Mouse (Mus musculus): ENCODE results near the gene Cebpb. TPM values are rescaled to one million over a fixed set of nuclear protein-coding genes. Genes with fewer than 3 reads are reported as not detected.

The Cebpb gene
- total and polyA plus RNA-seq, 2 experiments from 2014 or later, result 5.7 to 8.1 TPM

DNA sequence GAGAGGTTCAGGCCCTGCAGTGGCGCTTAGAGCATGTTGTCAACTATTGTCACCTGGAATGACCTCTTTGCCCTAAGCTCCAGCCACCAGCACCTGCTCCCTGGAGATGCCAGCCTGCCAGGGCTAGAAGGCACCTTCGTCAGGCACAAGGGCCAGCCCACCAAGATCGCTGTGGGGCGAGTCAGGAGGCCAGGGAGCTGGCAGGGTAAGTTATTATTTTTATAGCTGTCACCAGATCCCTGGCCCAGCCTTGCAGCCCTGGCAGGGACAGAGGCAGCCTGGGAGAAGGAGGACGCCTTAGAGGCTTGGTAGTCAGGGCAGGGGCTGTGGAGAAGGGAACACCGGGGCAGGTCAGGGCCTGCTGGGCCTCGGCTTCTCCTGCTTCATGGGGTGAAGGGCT lies 7.4 kb downstream of the Cebpb start:
- TF ChIP-seq CTCF (IDR thresholded peaks at IDR 0.05; ENCODE audit: low read depth), result no peak
- Histone ChIP-seq H3K9me3 (ENCODE audit: low read length) (no peaks in the 10 kb centered on the region), H3K27ac (no peak overlapping the region), H3K4me2 (ENCODE audit: low read depth, low read length) (no peak overlapping the region), H3K4me1 (ENCODE audit: insufficient read depth, low read length) (no peaks in the 10 kb centered on the region), H3K36me3 (ENCODE audit: insufficient read depth, low read length) (no peaks in the 10 kb centered on the region), H3K27me3 (ENCODE audit: insufficient read depth, low read length) (peaks cover 3% of the 10 kb centered on the region; the same call in 1 of the 2 replicates), H3K9ac (replicated peaks; ENCODE audit: low read length) (no peak overlapping the region), H3K4me3 (ENCODE audit: low read length) (no peak overlapping the region)
- WGBS, result 79% methylated on average over 7 of the region's 7 CpGs
- DNase-seq (ENCODE audit: low spot score) (no peak), ATAC-seq (no peak)

DNA sequence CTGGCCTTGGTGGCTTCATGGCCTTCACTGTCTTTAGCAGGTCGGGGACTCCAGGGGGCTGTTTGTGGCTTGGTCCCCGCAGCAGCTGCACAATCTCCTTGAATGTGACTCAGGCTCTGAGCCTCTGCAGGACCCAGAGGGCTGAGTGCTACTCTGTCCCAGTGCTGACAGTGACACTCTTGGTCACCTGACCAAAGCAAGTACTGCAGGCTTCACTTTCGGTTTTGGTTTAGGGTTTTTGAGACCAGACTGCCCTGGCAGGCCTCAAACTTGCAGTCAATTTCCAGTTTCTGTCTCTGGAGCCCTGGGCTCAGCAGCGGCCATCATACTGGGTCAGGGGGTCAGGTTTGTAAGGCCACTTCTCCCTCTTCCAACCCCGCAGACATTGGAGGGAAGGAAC lies 9.2 kb downstream of the Cebpb start:
- TF ChIP-seq CTCF (IDR thresholded peaks at IDR 0.05; ENCODE audit: low read depth), result no peak
- Histone ChIP-seq H3K4me3 (ENCODE audit: low read length) (no peak overlapping the region), H3K27me3 (ENCODE audit: insufficient read depth, low read length) (no peaks in the 10 kb centered on the region), H3K9ac (replicated peaks; ENCODE audit: low read length) (no peak overlapping the region), H3K4me1 (ENCODE audit: insufficient read depth, low read length) (no peaks in the 10 kb centered on the region), H3K36me3 (ENCODE audit: insufficient read depth, low read length) (no peaks in the 10 kb centered on the region), H3K27ac (no peak overlapping the region), H3K4me2 (ENCODE audit: low read depth, low read length) (no peak overlapping the region), H3K9me3 (ENCODE audit: low read length) (no peaks in the 10 kb centered on the region)
- WGBS, result 60% methylated on average over 5 of the region's 5 CpGs
- DNase-seq (ENCODE audit: low spot score) (no peak), ATAC-seq (no peak)

DNA sequence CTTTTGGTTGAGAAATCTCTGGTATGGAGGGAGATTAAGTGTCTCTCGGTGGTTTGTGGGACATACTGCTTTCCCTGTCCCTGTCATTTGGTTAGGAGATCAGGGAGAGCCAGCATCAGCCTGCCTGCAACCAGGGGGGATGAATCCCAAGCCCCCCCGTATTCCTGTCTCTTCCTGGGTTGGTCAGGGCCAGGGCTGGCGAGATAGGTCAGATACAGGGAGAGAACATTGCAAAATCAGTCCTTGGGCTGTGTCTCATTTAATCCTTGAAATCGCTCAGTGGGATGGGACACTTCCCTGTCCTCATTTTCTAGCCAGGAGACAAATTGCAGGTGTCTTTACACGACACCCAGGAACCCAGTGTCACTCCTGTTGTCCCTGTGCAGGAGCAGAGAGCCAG lies 11.3 kb downstream of the Cebpb start:
- Histone ChIP-seq H3K4me2 (ENCODE audit: low read depth, low read length) (no peak overlapping the region), H3K4me1 (ENCODE audit: insufficient read depth, low read length) (no peaks in the 10 kb centered on the region), H3K4me3 (ENCODE audit: low read length) (no peak overlapping the region), H3K9ac (replicated peaks; ENCODE audit: low read length) (no peak overlapping the region), H3K36me3 (ENCODE audit: insufficient read depth, low read length) (no peaks in the 10 kb centered on the region), H3K9me3 (ENCODE audit: low read length) (no peaks in the 10 kb centered on the region), H3K27ac (no peak overlapping the region), H3K27me3 (ENCODE audit: insufficient read depth, low read length) (no peaks in the 10 kb centered on the region)
- no peak for TF ChIP-seq CTCF (IDR thresholded peaks at IDR 0.05; ENCODE audit: low read depth)
- no peak for ATAC-seq
- WGBS, result 75% methylated on average over 5 of the region's 5 CpGs
- DNase-seq (ENCODE audit: low spot score), result no peak

DNA sequence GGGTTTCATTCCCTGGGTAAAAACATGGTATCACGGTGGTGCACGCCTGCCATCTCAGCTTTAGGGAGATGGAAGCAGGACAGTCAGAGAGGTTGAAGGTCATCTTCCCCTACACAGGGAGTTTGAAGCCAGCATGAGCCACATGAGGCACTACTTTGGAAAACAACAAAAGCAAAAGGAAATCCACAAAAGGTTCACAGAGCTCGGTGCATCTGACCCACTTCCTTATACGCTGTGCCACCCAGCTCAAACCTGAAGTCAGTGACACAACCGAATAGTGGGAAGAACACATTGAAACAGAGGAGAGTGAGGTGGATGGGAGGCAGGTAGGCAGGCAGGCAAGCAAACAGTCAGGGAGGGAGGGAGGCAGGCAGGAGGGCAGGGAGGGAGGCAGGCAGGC lies 12.8 kb downstream of the Cebpb start:
- Histone ChIP-seq H3K4me1 (ENCODE audit: insufficient read depth, low read length) (no peaks in the 10 kb centered on the region), H3K27me3 (ENCODE audit: insufficient read depth, low read length) (no peaks in the 10 kb centered on the region), H3K27ac (no peak overlapping the region), H3K36me3 (ENCODE audit: insufficient read depth, low read length) (no peaks in the 10 kb centered on the region), H3K9ac (replicated peaks; ENCODE audit: low read length) (no peak overlapping the region), H3K9me3 (ENCODE audit: low read length) (no peaks in the 10 kb centered on the region), H3K4me3 (ENCODE audit: low read length) (no peak overlapping the region), H3K4me2 (ENCODE audit: low read depth, low read length) (no peak overlapping the region)
- TF ChIP-seq CTCF (IDR thresholded peaks at IDR 0.05; ENCODE audit: low read depth), result no peak
- WGBS, result 72% methylated on average over 5 of the region's 5 CpGs
- DNase-seq (ENCODE audit: low spot score), result no peak
- no peak for ATAC-seq

DNA sequence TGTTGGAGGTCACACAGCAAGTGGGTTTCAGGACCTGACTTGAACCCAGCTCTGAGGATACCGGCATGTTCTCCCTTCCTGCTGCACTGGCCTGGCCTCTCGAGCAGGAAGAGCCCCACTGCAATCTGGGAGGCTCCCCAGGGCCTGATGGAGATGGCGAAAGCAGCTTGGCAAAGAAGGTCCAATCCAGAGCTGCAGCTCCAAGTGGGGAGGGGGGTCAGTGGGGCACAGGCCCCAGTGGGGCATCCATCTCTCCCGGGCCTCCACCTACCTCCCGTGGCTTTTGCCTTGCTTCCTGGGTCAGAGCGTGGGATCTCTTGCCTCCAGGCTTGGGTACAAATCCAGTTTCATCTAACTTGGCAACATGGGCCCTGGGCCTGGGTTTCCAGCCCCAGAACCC lies 13.4 kb downstream of the Cebpb start:
- Histone ChIP-seq H3K36me3 (ENCODE audit: insufficient read depth, low read length) (no peaks in the 10 kb centered on the region), H3K27ac (no peak overlapping the region), H3K9ac (replicated peaks; ENCODE audit: low read length) (no peak overlapping the region), H3K4me1 (ENCODE audit: insufficient read depth, low read length) (no peaks in the 10 kb centered on the region), H3K4me2 (ENCODE audit: low read depth, low read length) (no peak overlapping the region), H3K27me3 (ENCODE audit: insufficient read depth, low read length) (no peaks in the 10 kb centered on the region), H3K4me3 (ENCODE audit: low read length) (no peak overlapping the region), H3K9me3 (ENCODE audit: low read length) (no peaks in the 10 kb centered on the region)
- no peak for ATAC-seq
- WGBS, result 57% methylated on average over 6 of the region's 6 CpGs
- DNase-seq (ENCODE audit: low spot score), result no peak
- no peak for TF ChIP-seq CTCF (IDR thresholded peaks at IDR 0.05; ENCODE audit: low read depth)

DNA sequence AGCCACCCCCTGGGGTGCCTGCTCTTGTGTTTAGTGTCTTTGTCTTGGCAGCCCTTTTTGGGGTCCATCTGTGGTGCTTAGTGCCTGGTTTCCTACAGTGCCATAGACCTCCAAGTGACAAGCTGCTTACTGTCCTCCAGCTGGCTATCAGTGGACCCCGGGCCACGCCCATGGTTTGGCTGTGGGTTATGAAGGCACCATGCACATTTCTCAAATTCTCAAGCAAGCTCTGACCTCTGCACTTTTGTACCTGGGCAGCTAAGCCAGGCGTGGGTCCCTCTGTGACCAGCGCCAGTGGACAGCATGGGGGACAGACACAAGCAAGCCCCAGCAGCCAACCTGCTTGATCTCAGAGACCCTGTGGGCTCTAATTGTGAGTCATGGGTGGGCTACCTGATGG lies 15.7 kb downstream of the Cebpb start:
- Histone ChIP-seq H3K27ac (no peak overlapping the region), H3K9me3 (ENCODE audit: low read length) (no peaks in the 10 kb centered on the region), H3K4me2 (ENCODE audit: low read depth, low read length) (no peak overlapping the region), H3K9ac (replicated peaks; ENCODE audit: low read length) (no peak overlapping the region), H3K4me1 (ENCODE audit: insufficient read depth, low read length) (no peaks in the 10 kb centered on the region), H3K4me3 (ENCODE audit: low read length) (no peak overlapping the region), H3K36me3 (ENCODE audit: insufficient read depth, low read length) (no peaks in the 10 kb centered on the region), H3K27me3 (ENCODE audit: insufficient read depth, low read length) (no peaks in the 10 kb centered on the region)
- TF ChIP-seq CTCF (IDR thresholded peaks at IDR 0.05; ENCODE audit: low read depth), result no peak
- ATAC-seq (no peak), DNase-seq (ENCODE audit: low spot score) (no peak)
- 77% methylated on average over 4 of the region's 4 CpGs for WGBS

DNA sequence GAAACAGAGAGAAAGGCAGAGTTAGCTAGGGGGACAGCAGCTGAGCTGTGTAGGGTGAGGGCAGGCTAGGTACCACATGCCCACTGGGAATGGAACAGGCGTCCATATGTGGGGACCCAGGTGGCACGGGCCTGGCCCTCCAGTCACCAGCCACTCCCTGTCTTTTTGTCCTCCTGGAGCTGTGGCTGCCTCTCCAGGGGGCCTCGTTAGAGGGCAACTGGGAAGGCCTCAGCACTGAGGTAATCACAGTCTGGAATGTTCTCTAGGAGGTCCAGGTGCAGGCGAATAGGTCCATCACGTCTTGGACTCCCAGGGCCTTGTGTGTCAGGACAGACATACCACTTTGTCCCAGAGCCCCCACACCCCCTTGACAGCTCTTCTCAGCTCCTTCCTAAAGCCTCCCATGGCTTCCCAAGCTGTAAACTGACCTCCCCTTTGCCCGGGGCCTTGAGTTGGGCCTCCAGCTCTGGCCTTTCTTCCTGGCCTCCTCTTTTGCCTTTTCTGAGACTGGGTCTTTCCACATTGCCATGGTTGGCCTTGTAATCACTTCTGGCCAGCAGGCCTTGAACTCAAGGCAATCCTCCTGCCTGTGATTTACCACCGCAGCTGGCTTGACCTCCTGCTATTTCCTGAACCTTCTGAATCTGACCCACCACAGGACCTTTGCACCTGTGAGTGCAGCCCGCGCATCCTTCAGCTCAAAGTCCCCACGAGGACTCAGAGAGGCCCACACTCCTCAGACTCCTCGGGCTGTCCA lies 17.6 kb downstream of the Cebpb start:
- Histone ChIP-seq H3K4me3 (ENCODE audit: low read length) (no peak overlapping the region), H3K4me1 (ENCODE audit: insufficient read depth, low read length) (no peaks in the 10 kb centered on the region), H3K27me3 (ENCODE audit: insufficient read depth, low read length) (no peaks in the 10 kb centered on the region), H3K9me3 (ENCODE audit: low read length) (no peaks in the 10 kb centered on the region), H3K9ac (replicated peaks; ENCODE audit: low read length) (no peak overlapping the region), H3K36me3 (ENCODE audit: insufficient read depth, low read length) (no peaks in the 10 kb centered on the region), H3K27ac (no peak overlapping the region), H3K4me2 (ENCODE audit: low read depth, low read length) (no peak overlapping the region)
- DNase-seq (ENCODE audit: low spot score) (no peak), ATAC-seq (no peak)
- 86% methylated on average over 10 of the region's 11 CpGs for WGBS
- TF ChIP-seq CTCF (IDR thresholded peaks at IDR 0.05; ENCODE audit: low read depth), result no peak

Data from hindbrain, postnatal 0 days (tissue).